In genomic region chr9:22196412-22196811, GRCm38 (mm10) we compare ENCODE assay signal across 31 mouse cellular contexts. TPM values are rescaled to one million over a fixed set of nuclear protein-coding genes. Genes with fewer than 3 reads are reported as not detected.
A peak's percentile ranks its signal among the peaks of the same experiment; 100 is the strongest.
DNase-seq lines count a peak whose midpoint lies in the region; ATAC-seq and TF ChIP-seq lines count a peak whose summit lies in the region.
"Had no signal": no experiment of that assay in that cellular context is flagged by ENCODE, and none has a peak within 500 bp of the region (broad histone marks: within the 10 kb centered on the region; RNA-seq: fewer than 3 reads in every experiment).

No protein-coding gene starts in this region.

- peak; percentile 99 for ATAC-seq in intestine, embryonic 16.5 days
- ATAC-seq in stomach, postnatal 0 days (ENCODE audit: low FRiP score, low TSS enrichment): peak; percentile 96
- ATAC-seq: forebrain, embryonic 13.5 days; inflammation-experienced regulatory T-cells, adult 6 months had no signal

- peak; percentile 34 for DNase-seq in lung, postnatal 36 days
- DNase-seq in lung, postnatal 4 days: no peak
- DNase-seq in fat pad, adult 2 months (ENCODE audit: extremely low read depth, low read depth, low spot score): peak; percentile 97
- peak; percentile 81 for DNase-seq in stomach, postnatal 0 days (ENCODE audit: low spot score)
- no peak for DNase-seq in left cerebral cortex, postnatal 36 days (ENCODE audit: low spot score in 2 of 2)
- DNase-seq in frontal cortex, adult 2 months (ENCODE audit: extremely low spot score in 1 of 2, low spot score in 1 of 2): no peak
- DNase-seq: adrenal gland, postnatal 14 days; B cell, adult 2 months; cerebellum, adult 2 months; cerebellum, postnatal 25 days; embryo, embryonic 11 days; gastrocnemius, postnatal 10 days; heart, postnatal 4 days; kidney, postnatal 25 days; layer of hippocampus, postnatal 36 days; right cerebral cortex, adult 18-20 months; thymus, postnatal 14 days had no signal

- 23% methylated on average over 5 of the region's 5 CpGs for WGBS in intestine, embryonic 16.5 days
- 27% methylated on average over 5 of the region's 5 CpGs for WGBS in stomach, postnatal 0 days

- H3K9me3 ChIP-seq in intestine, embryonic 16.5 days (ENCODE audit: control insufficient read depth, low read length): peaks cover 21% of the 10 kb centered on the region
- H3K9me3 ChIP-seq in stomach, postnatal 0 days (ENCODE audit: control insufficient read depth, low read length): peaks cover 9% of the 10 kb centered on the region; the same call in 1 of the 2 replicates

- no peak for TF ChIP-seq EP300 in stomach, postnatal 0 days (optimal IDR thresholded peaks at IDR 0.05)

- no peaks in the 10 kb centered on the region for H3K36me3 ChIP-seq in intestine, embryonic 16.5 days (ENCODE audit: control insufficient read depth, insufficient read depth, low read length)
- H3K36me3 ChIP-seq in stomach, postnatal 0 days (ENCODE audit: control insufficient read depth, insufficient read depth, low read length): no peaks in the 10 kb centered on the region
- H3K36me3 ChIP-seq: embryonic facial prominence, embryonic 13.5 days; G1E; liver, embryonic 15.5 days; midbrain, embryonic 12.5 days; neural tube, embryonic 15.5 days had no signal

- H3K4me2 ChIP-seq in intestine, embryonic 16.5 days (ENCODE audit: low read depth, low read length): 0 out of 2 replicates have a peak overlapping the region, but pooled peaks have one; percentile 25
- no peak overlapping the region for H3K4me2 ChIP-seq in stomach, postnatal 0 days (replicated peaks; ENCODE audit: low read depth)
- H3K4me2 ChIP-seq: embryonic facial prominence, embryonic 13.5 days; forebrain, embryonic 13.5 days; hindbrain, embryonic 14.5 days; limb, embryonic 13.5 days; liver, embryonic 15.5 days; midbrain, embryonic 12.5 days; neural tube, embryonic 15.5 days had no signal

- H3K4me3 ChIP-seq in intestine, embryonic 16.5 days (ENCODE audit: low read length): no peak overlapping the region
- H3K4me3 ChIP-seq in stomach, postnatal 0 days (ENCODE audit: low read depth, low read length): no peak overlapping the region
- H3K4me3 ChIP-seq: embryonic facial prominence, embryonic 13.5 days; erythroblast, embryonic 14.5 days; forebrain, embryonic 13.5 days; limb, embryonic 13.5 days; liver, embryonic 15.5 days; midbrain, embryonic 12.5 days; neural tube, embryonic 15.5 days had no signal

- no peak for TF ChIP-seq CTCF in stomach, postnatal 0 days (IDR thresholded peaks at IDR 0.05; ENCODE audit: low read depth)

- no peak overlapping the region for H3K27ac ChIP-seq in intestine, embryonic 16.5 days (ENCODE audit: low read length)
- no peak overlapping the region for H3K27ac ChIP-seq in stomach, postnatal 0 days (replicated peaks)
- H3K27ac ChIP-seq: embryonic facial prominence, embryonic 13.5 days; forebrain, embryonic 13.5 days; hindbrain, embryonic 14.5 days; limb, embryonic 13.5 days; liver, embryonic 15.5 days; midbrain, embryonic 12.5 days; neural tube, embryonic 15.5 days had no signal

- H3K4me1 ChIP-seq in intestine, embryonic 16.5 days (ENCODE audit: control insufficient read depth, insufficient read depth, low read length): no peaks in the 10 kb centered on the region
- no peaks in the 10 kb centered on the region for H3K4me1 ChIP-seq in stomach, postnatal 0 days (replicated peaks; ENCODE audit: control insufficient read depth, insufficient read depth)
- H3K4me1 ChIP-seq: embryonic facial prominence, embryonic 13.5 days; forebrain, embryonic 13.5 days; limb, embryonic 13.5 days; liver, embryonic 15.5 days; midbrain, embryonic 12.5 days; neural tube, embryonic 15.5 days had no signal

- intact Hi-C loops in left cerebral cortex, postnatal 36 days (cut with DNase I): no loop called here

- no peaks in the 10 kb centered on the region for H3K27me3 ChIP-seq in intestine, embryonic 16.5 days (replicated peaks; ENCODE audit: control insufficient read depth, insufficient read depth, low read length)
- no peaks in the 10 kb centered on the region for H3K27me3 ChIP-seq in stomach, postnatal 0 days (ENCODE audit: control insufficient read depth, insufficient read depth, low read length)
- H3K27me3 ChIP-seq: embryonic facial prominence, embryonic 13.5 days; forebrain, embryonic 13.5 days; limb, embryonic 13.5 days; liver, embryonic 15.5 days; midbrain, embryonic 12.5 days; neural tube, embryonic 15.5 days had no signal

- H3K9ac ChIP-seq in intestine, embryonic 16.5 days (ENCODE audit: low read depth, low read length): no peak overlapping the region
- H3K9ac ChIP-seq in stomach, postnatal 0 days (ENCODE audit: low read length): no peak overlapping the region
- H3K9ac ChIP-seq: embryonic facial prominence, embryonic 13.5 days; forebrain, embryonic 13.5 days; hindbrain, embryonic 14.5 days; limb, embryonic 13.5 days; liver, embryonic 15.5 days; midbrain, embryonic 12.5 days; neural tube, embryonic 15.5 days had no signal

RNA-seq across cellular contexts. Expression of gene Zfp872, which starts 8.5 kb away (rescaled TPM):
- polyA plus RNA-seq in intestine, embryonic 16.5 days (2015; fragmentation: Nextera tagmentation; extraction: Ambion mirVana): 0.58 and 0.65 TPM in 2 replicates
- 0.47 and 0.61 TPM in 2 replicates for polyA plus RNA-seq in stomach, postnatal 0 days (2015; fragmentation: Nextera tagmentation; extraction: Ambion mirVana)
- total RNA-seq in left cerebral cortex, postnatal 36 days (2021): not detected
- polyA plus RNA-seq in frontal cortex, adult 2 months (2012; rRNA removed): 0.04 TPM in 1 of 2 replicates, not detected in the other
- total RNA-seq: CH12.LX; megakaryocyte, adult 5-6 weeks had no signal
- polyA plus RNA-seq: erythroblast, embryonic 14.5 days; G1E; inflammation-experienced regulatory T-cells, adult 6 months; small intestine, adult 2 months had no signal

RNA-seq across cellular contexts. Expression of gene Zfp809, which starts 29.1 kb away (rescaled TPM):
- polyA plus RNA-seq in intestine, embryonic 16.5 days (2015; fragmentation: Nextera tagmentation; extraction: Ambion mirVana): 19.1 and 21.8 TPM in 2 replicates
- polyA plus RNA-seq in stomach, postnatal 0 days (2015; fragmentation: Nextera tagmentation; extraction: Ambion mirVana): 12.2 and 12.9 TPM in 2 replicates
- total RNA-seq in left cerebral cortex, postnatal 36 days (2021): 10 to 100 TPM; 19.1 to 23.6 TPM
- 16.8 and 17.4 TPM in 2 replicates for polyA plus RNA-seq in frontal cortex, adult 2 months (2012; rRNA removed)

RNA-seq across cellular contexts. Expression of gene Pigyl, which starts 39.8 kb away (rescaled TPM):
- polyA plus RNA-seq in intestine, embryonic 16.5 days (2015; fragmentation: Nextera tagmentation; extraction: Ambion mirVana): 93.1 and 94.5 TPM in 2 replicates
- polyA plus RNA-seq in stomach, postnatal 0 days (2015; fragmentation: Nextera tagmentation; extraction: Ambion mirVana): 99.2 and 106 TPM in 2 replicates
- 10 to 100 TPM; 45.7 to 46.6 TPM for total RNA-seq in left cerebral cortex, postnatal 36 days (2021)
- 93.7 and 106 TPM in 2 replicates for polyA plus RNA-seq in frontal cortex, adult 2 months (2012; rRNA removed)

Comparison
In these comparisons a context has a peak if more than half of its experiments do, and no peak if none do; other contexts are left out.
1. DNase-seq: peak in lung, postnatal 36 days (single experiment), fat pad, adult 2 months (single experiment) and stomach, postnatal 0 days (single experiment); none in lung, postnatal 4 days (0 of 2), left cerebral cortex, postnatal 36 days (0 of 2) and frontal cortex, adult 2 months (0 of 2).